Mouse (Mus musculus) layer of hippocampus, adult 11-12 months (tissue): Measurements from ENCODE around the gene Slc25a41.
"Not testable (repeated sequence)": the region's sequence is repeated elsewhere in the genome, so short reads cannot be mapped to it uniquely, and the experiment has no call there.

ENCODE experiments used
- DNase-seq: peaks from one replicate; pipeline ENCODE4 v3.0.0; 2022; ENCODE audit warnings: low spot score

Slc25a41 gene

DNA sequence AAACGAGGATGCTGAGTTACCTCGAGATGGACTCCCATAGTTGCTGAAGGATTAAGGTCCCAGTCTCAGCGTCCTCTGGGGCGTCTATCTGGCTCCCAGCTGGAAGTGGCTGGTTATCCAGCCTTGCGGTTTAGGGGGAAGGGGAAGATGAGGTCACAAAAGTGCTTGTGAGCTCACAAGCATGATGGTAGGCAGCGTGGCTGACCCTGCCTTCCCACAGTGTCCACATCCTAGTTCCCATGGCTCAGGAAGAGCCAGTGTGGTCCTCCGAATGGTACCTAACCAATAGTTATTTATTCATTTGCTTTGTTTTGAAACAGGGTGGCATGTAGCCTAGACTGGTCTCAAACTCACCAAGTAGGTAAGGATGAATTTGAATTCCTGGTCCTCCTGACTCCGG, at the start of gene Slc25a41:
Slc25a41 (minus strand) TSS at position 101 of the 400 bp plus-strand sequence.
- no peak for DNase-seq

DNA sequence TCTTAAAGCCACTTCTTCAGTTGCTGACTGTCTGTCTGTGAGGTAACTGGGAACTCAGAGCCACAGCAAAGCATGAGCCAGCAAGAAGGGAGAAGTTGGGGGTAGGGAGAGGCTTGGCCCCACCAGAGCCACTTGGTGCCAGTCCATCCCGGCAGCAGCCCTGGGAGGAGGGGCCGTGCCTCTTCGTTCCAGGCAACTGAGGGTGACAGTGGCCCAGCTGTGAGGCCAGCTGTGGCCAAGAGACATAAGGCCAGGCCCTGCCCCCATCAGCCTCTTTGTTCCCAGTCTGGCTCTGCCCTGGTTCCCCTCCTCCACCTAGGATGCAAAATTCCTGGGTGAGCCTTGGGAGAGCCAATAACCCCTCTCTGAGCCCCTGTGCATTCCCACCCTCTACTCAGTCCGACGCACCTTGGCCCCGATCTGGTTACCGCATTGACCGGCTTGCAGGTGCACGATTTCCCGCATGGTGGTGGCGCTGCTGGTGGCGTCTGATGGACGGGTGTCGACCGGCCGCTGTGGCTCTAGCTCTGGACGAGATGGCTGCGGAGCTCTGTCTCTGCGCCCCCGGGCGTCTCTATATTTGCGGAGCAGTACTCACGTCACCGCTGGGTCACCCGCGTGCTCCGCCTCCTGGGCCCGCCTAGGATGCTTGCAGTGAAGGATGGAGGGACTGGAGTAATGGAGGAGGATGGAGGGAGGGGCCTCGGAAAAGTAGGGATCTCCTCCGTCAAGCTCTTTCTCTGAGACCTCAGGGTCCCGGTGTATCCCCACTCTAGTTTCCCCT, 45.8 kb upstream of the Slc25a41 start, which contains the start of gene Tubb4a:
Tubb4a (minus strand) TSS at position 734 of the 784 bp plus-strand sequence.
- peak; percentile 89 for DNase-seq

DNA sequence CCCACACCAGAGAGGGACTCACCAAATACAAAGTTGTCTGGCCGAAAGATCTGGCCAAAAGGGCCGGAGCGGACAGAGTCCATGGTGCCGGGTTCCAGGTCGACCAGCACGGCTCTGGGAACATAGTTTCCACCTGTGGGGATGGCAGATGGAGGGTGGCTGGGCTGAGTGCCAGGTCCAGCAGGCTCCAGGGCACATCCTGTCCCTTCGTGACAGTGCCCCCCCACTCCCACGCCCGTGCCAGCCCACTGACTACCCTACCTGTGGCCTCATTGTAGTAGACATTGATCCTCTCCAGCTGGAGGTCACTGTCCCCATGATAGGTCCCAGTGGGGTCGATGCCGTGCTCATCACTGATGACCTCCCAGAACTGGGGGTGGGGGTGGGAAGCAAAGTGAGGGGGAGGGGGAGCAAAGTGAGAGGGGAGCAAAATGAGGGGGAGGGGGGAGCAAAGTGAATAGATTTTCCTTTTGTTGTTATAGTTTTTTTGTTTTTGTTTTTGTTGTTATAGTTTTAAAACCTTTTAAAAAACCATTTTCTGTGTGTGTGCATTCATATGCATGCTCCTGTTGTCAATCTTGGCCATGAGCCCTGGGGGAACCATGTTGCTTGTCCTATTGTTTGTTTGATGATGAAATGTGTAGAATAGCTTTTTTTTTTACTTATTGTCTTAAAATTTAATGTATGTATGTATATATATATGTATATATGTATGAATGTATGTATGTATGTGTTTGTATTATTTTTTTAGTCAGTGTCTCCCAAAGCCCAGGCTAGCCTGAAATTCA, 44.7 kb upstream of the Slc25a41 start:
- peak; percentile 42 for DNase-seq

DNA sequence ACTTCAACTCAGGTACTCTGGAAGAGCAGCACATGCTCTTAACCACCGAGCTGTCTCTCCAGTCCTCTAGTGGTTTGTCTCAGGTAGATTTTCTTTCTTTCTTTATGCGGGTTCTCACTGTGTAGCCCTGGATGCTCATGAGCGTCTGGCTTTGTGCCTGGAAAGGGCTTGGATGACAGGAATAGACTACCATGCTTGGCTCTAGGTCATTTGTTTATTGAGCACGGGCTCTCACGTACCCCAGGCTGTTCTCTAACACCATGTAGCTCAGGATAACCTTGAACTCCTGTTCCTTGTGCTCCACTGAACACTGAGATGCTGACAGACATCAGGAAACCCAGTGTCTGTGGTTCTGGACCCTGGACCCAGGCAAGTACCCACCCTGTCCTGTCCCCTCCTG, 41.0 kb upstream of the Slc25a41 start:
- DNase-seq, result no peak

DNA sequence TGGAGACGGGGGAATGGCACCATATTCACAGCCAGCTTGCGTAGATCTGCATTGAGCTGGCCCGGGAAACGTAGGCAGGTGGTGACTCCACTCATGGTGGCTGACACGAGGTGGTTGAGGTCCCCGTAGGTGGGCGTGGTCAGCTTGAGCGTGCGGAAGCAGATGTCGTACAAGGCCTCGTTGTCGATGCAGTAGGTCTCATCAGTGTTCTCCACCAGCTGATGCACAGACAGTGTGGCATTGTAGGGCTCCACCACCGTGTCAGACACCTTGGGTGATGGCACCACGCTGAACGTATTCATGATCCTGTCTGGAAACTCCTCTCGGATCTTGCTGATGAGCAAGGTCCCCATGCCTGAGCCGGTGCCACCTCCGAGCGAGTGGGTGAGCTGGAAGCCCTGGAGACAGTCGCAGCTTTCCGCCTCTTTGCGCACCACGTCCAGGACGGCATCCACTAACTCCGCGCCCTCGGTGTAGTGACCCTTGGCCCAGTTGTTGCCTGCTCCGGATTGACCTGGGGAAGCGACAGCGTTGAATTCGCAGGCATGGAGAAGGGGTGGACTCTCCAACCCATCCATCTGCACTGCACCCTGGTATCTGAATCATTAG, 39.9 kb upstream of the Slc25a41 start:
- no peak for DNase-seq

DNA sequence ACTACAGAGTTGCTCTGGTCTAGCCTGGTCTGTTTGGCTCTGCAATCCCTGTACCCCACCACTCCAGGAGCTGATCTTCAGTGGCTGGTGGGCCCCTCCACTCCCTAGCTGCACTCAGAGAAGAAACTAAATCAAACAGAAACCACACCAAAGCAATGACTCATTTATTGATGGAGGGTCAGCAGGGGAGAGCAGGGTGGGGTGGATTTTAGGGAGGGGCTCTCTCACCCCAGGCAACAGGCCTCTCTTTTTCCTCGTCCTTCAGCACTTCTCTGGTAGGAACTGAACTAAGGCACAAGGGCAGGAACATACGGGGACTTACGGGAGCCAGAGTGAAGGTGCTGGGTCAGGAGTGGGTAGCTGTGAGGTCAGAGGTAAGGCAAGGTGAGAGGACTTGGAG, 38.5 kb upstream of the Slc25a41 start:
- no peak for DNase-seq

DNA sequence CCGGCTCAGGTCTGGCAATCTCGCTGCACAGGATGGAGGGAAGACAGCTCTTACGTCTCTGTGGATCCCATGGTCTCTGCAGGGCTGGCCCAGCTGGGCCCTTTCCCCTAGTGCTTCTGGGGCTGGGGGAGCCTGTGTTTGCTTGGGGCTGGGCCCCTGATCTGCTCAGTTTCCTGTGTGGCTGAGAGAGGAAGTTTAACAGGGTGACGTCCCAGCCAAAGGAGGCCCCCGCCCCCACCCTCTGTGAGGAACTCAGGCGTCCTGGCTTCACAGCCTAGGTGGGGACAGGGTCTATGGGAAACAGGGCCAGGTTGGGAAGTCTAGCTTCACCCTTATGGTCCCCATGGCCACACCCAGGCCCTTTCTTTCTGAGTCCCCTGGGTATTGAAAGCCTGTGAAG, 36.9 kb upstream of the Slc25a41 start, which contains the start of gene Dennd1c:
Dennd1c (minus strand) TSS at position 179 of the 400 bp plus-strand sequence.
- no peak for DNase-seq

DNA sequence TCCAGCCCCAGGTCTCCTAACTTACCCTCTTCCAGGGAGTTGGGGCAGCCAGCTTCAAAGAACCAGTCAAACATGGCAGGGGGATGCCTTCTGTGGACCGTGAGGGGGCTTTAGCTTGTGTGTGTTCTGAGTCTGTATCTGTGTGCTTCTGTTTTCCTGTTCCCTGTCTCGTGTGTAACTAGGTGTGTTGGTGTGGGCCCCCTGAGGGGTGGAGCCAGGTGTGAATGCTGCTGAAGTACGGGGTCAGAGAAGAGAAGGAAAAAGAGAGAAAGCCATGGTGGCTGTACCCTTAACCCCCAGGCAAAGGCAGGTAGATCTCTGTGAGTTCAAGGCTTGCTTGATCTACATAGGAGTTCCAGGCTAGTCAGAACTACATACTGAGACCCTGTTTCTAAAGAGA, 35.5 kb upstream of the Slc25a41 start:
- DNase-seq, result no peak

DNA sequence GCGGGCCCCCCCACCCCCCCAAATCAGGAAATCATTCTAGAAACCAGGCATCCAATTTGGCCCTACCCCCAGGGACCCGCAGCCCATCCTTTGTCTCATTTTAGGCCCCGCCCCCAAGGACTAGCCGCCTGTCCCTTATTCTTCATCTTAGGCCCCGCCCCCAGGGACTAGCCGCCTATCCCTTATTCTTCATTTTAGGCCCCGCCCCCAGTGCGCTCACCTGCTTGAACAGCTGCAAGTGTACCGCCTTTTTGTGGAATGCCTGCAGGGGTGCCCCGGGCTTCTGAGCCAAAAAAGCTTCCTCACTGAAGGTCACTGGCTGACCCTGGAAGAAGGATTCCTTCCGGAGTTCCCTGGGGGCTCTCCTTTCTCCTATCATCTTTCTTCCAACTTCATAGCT, 29.2 kb upstream of the Slc25a41 start:
- no peak for DNase-seq

DNA sequence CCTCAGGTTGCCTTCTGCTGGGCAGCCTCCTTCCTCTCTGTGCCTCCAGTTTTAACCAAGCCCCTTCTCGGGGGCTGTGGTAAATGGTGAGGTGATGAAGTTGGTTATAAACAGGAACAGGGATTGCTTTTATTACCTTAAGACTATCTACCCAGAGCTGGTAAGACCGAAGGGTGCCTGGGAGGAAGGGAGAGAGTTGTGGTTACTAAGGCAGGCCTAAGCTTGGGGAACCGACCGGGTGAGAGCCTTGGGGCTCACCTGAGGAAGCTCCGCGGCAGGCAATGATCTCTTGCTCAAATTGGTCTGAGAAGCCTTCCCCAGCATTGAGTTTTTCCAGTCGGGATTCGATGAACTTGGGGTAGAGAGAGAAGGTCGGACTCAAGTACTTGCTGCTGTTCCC, 28.8 kb upstream of the Slc25a41 start:
- DNase-seq, result no peak

DNA sequence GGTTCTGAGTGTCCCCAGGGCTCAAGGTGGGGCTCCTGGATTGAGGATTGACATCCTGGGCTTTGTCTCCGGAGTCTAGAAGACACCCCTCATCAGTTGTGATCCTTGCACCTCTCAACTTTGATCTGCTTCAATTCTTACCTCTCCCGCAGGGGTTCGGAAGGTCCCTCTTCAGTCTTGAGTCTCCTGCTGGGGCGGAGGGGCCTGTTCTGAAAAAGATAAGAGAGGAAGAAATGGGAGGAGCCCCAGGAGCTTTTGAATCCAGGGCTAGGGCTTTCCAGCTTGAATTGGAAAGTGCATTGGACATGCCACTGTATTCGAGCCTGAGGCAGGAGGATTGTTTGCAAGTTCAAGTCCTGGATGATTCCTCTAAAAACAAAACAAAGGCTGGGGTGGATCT, 25.5 kb upstream of the Slc25a41 start:
- no peak for DNase-seq

DNA sequence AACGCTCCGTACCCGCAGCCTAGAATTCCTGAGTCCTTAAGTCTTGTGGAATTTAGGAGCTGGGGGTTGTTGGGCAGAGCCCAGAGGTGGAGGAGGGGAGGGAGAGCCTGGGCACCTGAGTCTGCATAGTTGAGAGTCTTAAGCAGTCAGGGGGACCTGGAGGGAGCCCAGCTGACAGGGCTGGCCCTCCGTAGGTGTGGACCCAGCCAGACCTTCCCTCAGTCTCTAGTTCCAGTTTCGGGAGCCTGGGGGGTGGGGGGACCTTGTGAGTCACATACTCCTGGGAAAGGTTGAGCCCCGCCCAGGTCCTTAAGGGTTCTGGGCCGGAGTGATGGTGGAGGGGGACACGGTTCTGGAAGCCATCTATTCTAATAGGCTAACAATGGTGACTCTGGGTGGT, 21.6 kb upstream of the Slc25a41 start:
- no peak for DNase-seq

DNA sequence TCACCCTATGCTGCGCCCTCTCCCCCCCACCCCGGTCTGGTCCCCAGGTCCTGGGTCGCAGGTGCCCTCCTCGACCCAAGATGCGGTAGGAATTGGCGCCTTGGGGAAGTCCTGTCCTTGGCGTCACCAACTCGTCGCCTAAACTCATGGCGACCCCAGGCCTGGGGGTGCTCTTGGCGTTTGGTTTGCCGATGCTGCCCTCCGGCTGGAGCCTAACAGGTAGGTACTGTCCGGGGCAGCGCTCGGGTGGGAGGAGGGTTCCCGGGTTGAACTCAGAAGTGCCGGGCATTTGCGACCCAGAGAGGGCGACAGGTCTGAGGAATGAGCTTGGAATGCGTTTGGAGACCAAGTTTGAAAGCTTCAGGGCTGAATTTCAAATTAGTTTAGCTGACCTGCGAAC, 21.1 kb upstream of the Slc25a41 start:
- DNase-seq, result no peak

DNA sequence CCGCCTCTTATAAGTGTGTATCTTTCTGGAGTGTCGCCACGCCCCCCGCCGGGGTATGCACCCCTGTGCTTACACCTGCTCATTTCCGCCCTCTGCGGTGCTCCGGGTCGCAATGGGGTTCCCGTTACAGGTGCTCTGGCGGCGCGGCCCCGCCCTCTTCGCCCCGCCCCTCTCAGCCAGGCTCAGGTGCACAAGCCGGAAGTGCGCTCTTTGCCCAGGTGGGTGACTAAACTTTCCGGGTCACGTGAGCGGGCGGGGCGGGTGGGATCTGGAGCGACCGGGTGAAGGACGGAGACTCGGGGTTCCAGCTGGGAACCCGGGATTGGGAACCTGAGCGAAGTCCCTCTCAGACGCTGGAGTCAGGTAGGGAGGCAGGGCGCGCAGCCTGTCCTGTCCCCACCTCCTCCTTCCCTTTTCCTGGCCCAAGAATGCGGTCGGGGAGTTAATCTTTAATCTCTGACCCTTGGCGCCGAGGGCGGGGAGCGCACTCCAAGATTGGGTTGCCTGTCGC, 20.6 kb upstream of the Slc25a41 start:
- DNase-seq, result no peak

DNA sequence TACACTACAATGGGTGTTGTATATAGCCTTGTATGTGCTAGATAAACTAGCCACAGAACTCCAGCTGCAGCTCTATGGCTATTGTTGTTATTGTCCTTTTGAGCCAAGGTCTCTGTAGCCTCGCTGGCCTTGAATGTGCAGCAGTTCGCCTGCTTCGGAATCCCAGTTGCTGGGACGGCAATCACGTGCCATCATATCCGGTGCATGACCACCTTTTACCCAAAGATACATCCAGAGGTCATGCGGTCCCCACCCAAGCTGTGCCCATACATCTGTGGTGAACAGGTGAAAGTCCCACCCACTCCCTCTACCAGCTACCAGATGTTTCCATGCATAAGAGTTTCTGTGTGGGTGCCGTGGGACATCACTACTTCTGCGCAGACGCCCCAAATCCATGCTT, 19.6 kb upstream of the Slc25a41 start:
- no peak for DNase-seq

DNA sequence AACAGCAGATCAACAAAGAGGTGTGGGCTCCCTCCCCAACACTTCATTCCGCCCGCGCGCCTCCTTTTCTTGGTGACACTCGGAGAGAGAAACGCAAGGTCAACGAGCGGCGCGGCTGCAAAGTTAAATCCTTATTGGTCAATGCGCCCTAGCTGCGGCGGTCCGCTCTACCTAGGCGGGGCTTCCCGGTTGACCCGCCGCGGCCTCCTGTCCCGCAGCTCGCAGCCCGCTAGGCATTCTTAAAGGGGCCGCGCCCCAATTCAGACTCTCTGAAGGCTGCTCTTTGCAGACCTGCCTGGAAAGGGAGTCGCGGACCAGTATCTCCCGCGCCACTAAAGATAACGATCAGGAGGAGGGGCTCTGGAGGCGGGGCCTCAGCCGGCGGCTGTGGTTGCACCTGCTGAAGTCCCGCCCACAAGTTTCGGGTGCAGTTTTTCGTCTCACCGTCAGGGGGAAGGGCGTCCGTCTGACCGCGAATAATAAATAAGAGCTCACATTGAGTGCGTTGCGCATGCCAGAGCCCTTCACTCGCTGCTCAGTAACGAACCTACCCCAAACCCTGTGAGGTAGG, 18.9 kb upstream of the Slc25a41 start:
- peak; percentile 96 for DNase-seq

DNA sequence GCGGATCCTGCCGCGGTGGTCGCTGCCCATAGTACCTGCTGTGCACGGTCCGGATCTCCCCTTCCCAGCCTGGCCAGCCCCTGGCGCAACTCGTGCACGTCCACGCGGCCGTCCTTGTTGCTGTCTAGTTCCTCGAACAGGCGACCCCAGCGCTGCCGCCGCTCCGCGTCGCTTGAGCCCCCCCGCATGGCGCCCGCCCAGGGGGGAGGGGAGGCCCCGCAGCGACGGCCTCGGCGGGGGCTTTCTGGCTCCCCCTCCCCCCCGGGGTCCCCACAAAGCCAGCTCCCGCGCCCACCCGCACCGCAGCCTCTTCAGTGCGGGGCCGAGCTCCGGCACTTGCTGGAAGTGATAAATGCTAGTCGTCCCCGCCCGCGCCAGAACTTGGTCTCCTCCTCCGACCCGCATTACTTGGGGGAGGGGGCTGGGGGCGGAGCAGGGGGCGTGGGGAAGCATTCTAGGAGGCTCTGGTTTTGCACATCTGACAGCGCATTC, 18.1 kb upstream of the Slc25a41 start, which contains the start of gene Slc25a23:
Slc25a23 (minus strand) TSS at position 378 of the 492 bp plus-strand sequence.
- DNase-seq, result peak; percentile 79

DNA sequence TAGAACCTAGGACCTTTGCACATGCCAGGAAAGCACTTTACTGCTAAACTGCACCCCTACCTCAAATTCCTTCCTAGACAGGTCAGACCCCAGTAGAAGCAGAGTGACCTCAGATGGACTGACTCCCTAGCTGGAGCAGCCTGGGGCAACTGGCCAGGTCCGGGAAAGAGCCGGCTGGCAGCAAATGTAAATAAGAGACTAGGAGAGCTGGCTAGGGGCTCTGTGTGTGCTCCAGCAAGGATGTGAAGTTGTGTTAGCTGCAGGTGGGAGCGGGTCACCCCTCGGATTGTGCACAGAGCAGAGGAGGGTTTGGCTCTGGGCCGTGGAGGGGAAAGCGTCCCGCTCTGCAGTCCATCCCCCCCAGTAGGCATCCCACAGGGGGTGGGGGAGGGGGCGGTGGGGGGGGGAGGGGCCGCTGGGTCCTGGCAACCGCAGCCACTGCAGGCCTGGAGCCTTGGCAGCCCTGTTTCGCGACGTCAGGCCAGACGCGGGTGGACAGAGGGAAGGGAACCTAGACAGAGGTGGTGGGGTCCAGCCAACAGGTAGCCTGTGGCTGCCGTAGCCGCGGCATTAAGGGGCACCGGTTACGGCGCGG, 17.5 kb upstream of the Slc25a41 start, which contains the start of gene Crb3:
Crb3 (plus strand) TSS at position 215 of the 595 bp plus-strand sequence.
- no peak for DNase-seq

DNA sequence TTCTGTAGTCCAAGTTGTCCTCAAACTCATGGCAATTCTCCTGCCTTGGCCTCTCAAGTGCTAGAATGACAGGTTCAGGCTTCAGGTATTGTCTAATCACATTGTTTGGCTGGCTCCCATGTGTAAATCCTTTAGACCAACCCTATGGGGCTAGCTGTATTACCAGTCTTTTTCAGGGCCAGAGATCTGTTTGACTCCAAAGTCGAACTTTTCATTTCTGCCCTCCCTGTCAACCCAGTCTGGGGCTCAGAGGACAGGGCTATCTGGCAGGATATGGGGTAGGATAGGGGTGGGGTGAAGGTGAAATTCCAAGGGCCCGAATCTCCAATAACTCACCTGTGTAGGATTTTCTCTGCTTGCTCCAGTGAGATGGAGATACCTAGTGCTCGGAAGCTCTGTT, 14.8 kb upstream of the Slc25a41 start:
- no peak for DNase-seq

DNA sequence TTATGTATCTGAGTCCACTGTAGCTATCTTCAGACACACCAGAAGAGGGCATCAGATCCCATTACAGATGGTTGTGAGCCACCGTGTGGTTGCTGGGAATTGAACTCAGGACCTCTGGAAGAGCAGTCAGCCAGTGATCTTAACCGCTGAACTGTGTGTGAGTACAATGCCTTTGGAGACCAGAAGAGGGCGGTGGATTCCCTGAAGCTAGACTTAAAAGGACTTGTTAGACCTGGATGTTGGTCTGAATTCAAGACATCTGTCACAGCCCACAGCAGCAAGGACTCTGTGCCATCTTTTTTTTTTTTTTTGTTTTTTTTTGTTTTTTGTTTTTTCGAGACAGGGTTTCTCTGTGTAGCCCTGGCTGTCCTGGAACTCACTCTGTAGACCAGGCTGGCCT, 10.2 kb upstream of the Slc25a41 start:
- not testable (repeated sequence) for DNase-seq

DNA sequence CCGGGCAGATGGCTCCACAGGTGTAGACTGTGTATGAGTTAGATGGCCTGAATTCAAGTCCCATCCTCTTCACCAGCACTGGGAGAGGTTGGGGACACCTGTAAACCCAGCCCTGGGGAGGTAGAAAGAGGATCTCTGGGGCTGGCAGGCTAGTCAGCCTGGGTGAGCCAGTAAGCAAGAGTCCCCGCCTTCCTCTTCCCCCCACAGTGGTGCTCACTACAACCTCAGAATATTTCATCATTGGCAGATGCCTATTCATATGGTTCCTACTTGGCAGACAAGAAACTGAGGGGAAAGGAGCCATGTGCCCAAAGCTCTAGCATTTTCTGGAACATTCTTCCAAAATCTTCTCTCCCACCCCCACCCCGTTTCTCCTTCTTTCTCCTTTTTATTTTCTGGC, 7.4 kb upstream of the Slc25a41 start:
- no peak for DNase-seq
